Mouse (Mus musculus): ENCODE data around the gene Rnf214.

DNA sequence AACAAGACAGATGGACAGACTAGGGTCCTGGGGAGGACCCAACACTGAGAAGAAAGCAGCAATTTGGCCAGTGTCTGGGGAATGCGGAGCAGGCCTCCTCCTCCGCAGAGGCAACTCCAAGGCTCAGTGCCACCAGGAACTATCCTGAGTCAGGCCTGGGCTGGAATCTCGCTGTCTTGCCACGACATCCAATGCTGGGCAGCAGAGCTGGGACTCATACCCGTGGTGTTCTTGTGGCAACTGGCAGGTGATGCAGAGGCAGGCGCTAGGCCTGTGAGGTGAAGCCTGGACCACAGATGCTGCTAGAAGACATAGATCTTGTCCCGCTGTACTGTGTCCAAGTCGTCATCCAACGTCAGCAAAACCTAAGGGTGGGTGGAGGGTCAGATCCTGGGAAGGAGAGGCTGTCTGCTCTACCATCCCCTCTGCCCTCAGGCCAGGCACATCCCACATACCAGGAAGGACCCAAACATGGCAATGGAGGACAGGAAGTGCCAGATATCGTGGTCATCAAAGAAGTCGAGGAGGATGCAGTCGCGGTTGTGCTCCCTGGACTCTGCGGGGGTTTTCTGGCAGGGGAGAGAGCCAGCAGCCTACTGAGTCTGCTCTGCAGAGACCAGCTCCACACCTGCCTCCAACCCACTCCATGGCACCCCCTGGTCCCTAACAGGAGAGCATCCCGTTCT lies 32.4 kb upstream of the Rnf214 start:
- no peak for TF ChIP-seq CTCF (conservative IDR thresholded peaks at IDR 0.05; ENCODE audit: low read length)
- TF ChIP-seq NANOG (IDR thresholded peaks at IDR 0.05; ENCODE audit: borderline replicate concordance, low read length) = no peak

All from E14TG2a.4 (cell line).